Mouse (Mus musculus): ENCODE results near the gene Bub1b.

DNA sequence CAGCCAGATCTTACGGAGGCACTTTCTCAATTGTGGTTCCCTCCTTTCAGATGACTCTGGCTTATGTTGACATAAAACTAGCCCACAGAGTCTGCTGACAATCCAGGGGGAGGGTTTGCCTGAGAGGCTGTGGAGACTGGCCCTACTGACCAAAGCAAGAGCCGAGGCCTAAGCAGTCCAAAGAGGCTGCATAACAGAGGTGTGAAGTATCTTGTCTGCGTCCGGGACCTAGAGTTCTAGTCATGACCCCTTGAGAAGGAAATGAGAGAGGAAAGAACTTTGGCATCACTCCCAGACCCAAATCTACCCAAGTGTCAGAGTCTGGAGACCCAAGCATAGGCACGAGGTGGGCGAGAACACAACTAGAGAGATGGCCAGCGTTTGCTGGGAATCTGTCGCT lies 88.7 kb downstream of the Bub1b start:
- no peak for TF ChIP-seq CTCF (IDR thresholded peaks at IDR 0.05)
- no peak for TF ChIP-seq EP300 (IDR thresholded peaks at IDR 0.05)

All from lung, postnatal 0 days (tissue).